Mouse (Mus musculus): ENCODE data around the gene Zc3h14. TPM values are rescaled to one million over a fixed set of nuclear protein-coding genes. Genes with fewer than 3 reads are reported as not detected.

The Zc3h14 gene
- polyA plus RNA-seq, 1 experiment, result 29.6 TPM

DNA sequence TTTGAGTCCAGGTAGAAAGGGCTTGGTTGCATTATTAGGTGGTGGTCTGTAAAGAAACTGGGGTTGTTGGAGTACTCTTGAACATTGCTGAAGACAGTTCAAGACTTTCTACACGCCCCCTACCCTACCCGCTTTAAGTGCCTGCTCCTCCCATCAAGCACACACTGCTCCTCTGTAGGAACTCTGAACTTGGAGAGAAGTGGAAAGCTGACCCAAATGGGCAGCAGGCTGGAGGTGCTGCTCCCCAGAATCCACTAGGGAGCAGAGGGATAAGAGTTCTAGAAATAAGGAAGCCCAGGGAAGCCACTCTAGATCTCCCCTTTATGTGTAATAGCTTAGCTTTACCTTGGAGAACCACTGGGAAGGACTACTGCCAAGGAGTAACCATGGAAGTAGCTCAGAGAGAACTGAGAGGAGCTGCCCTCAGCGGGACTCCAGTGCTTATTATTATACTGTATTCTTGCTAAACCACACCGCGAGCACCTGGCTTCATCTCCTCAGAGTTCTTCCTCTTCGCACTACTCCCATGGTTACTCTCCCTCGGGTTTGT is 8.9 kb upstream of the Zc3h14 start:
- Histone ChIP-seq H3K79me2 (ENCODE audit: control insufficient read depth, insufficient read depth) (peaks cover 45% of the 10 kb centered on the region), H3K27me3 (ENCODE audit: control insufficient read depth, insufficient read depth, insufficient read length) (no peaks in the 10 kb centered on the region), H3K36me3 (ENCODE audit: control insufficient read depth, insufficient read depth) (peaks cover 9% of the 10 kb centered on the region), H3ac (ENCODE audit: control insufficient read depth, insufficient read length, low read depth) (peak overlapping the region; percentile 10), H3K79me3 (ENCODE audit: low read depth) (peaks cover 37% of the 10 kb centered on the region), H3K4me3 (ENCODE audit: insufficient read depth, poor library complexity, severe bottlenecking) (peak overlapping the region; percentile 74)
- TF ChIP-seq MAX (IDR thresholded peaks at IDR 0.05) (no peak), CEBPB (IDR thresholded peaks at IDR 0.05; ENCODE audit: low read depth) (no peak), CTCF (IDR thresholded peaks at IDR 0.05; ENCODE audit: control insufficient read depth, insufficient read depth, insufficient read length) (no peak), FOSL1 (IDR thresholded peaks at IDR 0.05; ENCODE audit: insufficient read depth, low read length, poor library complexity, severe bottlenecking) (no peak), MYOG (IDR thresholded peaks at IDR 0.05; ENCODE audit: control insufficient read depth, extremely low read depth, insufficient read length) (no peak), MYOD1 (IDR thresholded peaks at IDR 0.05; ENCODE audit: control insufficient read depth, insufficient read length, low read depth) (no peak), USF1 (IDR thresholded peaks at IDR 0.05; ENCODE audit: low read depth) (no peak)

DNA sequence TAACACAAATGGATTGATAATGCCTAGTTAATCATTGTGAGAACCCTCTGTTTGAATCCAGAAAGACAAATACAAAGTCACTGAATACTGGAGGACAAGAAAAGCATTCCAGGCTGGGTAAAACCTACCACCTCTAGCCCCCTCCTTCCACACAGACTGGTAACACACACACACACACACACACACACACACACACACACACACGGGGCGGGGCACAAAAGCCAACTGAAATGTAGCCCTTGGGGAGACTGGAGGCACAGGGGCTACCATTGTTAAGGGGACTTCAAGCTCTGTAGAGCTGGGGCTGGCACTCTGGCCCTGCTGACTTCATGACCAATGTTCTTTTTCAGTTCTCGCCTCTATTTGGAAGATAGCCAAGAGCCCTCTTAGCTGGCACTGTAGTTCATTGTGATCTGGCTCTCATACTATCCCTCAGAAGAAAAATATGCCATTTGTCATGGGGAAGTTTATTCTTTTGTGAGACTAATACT is 5.7 kb upstream of the Zc3h14 start:
- Histone ChIP-seq H3K4me3 (ENCODE audit: insufficient read depth, poor library complexity, severe bottlenecking) (no peak overlapping the region), H3K36me3 (ENCODE audit: control insufficient read depth, insufficient read depth) (no peaks in the 10 kb centered on the region), H3K79me2 (ENCODE audit: control insufficient read depth, insufficient read depth) (peaks cover 13% of the 10 kb centered on the region), H3ac (ENCODE audit: control insufficient read depth, insufficient read length, low read depth) (no peak overlapping the region), H3K79me3 (ENCODE audit: low read depth) (peaks cover 11% of the 10 kb centered on the region), H3K27me3 (ENCODE audit: control insufficient read depth, insufficient read depth, insufficient read length) (no peaks in the 10 kb centered on the region)
- TF ChIP-seq CEBPB (IDR thresholded peaks at IDR 0.05; ENCODE audit: low read depth) (no peak), MYOD1 (IDR thresholded peaks at IDR 0.05; ENCODE audit: control insufficient read depth, insufficient read length, low read depth) (no peak), CTCF (IDR thresholded peaks at IDR 0.05; ENCODE audit: control insufficient read depth, insufficient read depth, insufficient read length) (no peak), USF1 (IDR thresholded peaks at IDR 0.05; ENCODE audit: low read depth) (no peak), MAX (IDR thresholded peaks at IDR 0.05) (no peak), FOSL1 (IDR thresholded peaks at IDR 0.05; ENCODE audit: insufficient read depth, low read length, poor library complexity, severe bottlenecking) (no peak), MYOG (IDR thresholded peaks at IDR 0.05; ENCODE audit: control insufficient read depth, extremely low read depth, insufficient read length) (no peak)

DNA sequence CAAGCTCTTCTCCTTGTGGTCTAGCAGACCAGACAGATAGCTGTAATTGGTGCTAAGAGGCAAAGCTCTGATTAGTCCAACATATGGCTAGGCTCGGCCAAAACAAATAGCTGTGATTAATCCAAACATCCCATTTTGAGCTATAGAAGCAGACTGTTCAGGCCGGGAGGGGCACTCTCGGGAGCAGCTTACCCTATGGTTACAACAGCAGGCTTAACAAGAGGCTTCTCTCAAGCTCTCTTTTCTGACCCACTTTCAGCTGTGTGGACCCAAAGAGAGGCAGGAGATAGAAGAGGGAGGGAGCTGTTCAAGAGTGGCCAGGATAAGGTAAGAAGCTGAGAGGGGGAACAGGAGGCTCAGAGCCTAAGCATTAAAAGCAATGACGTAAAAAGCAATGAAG is 1.1 kb upstream of the Zc3h14 start:
- peaks cover 34% of the 10 kb centered on the region for H3K79me3 ChIP-seq (ENCODE audit: low read depth)
- H3ac ChIP-seq (ENCODE audit: control insufficient read depth, insufficient read length, low read depth), result no peak overlapping the region
- no peak overlapping the region for H3K4me3 ChIP-seq (ENCODE audit: insufficient read depth, poor library complexity, severe bottlenecking)

DNA sequence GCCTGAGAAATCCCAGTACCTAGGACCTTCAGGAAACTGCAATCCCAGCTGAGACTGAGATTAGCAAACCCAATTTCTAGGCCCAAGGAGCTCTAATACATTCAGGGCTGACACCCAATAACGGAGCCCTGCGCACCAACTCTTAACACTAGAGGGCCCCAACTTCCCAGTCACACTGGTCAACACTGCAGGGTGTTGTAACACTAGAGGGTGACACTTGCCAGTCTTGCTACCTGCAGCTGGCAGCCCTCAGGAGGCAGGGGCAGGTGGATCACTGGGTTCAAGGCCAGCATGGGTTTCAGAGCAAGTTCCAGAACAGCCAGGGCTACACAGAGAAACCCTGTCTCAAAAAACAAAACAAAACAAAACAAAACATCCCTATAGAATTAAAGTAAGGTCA is 633 bp upstream of the Zc3h14 start:
- Histone ChIP-seq H3ac (ENCODE audit: control insufficient read depth, insufficient read length, low read depth) (no peak overlapping the region), H3K36me3 (ENCODE audit: control insufficient read depth, insufficient read depth) (peaks cover 8% of the 10 kb centered on the region), H3K79me2 (ENCODE audit: control insufficient read depth, insufficient read depth) (peaks cover 42% of the 10 kb centered on the region), H3K27me3 (ENCODE audit: control insufficient read depth, insufficient read depth, insufficient read length) (no peaks in the 10 kb centered on the region), H3K4me3 (ENCODE audit: insufficient read depth, poor library complexity, severe bottlenecking) (no peak overlapping the region), H3K79me3 (ENCODE audit: low read depth) (peaks cover 39% of the 10 kb centered on the region)
- TF ChIP-seq CTCF (IDR thresholded peaks at IDR 0.05; ENCODE audit: control insufficient read depth, insufficient read depth, insufficient read length), result peak; percentile 85
- TF ChIP-seq FOSL1 (IDR thresholded peaks at IDR 0.05; ENCODE audit: insufficient read depth, low read length, poor library complexity, severe bottlenecking), result no peak

More for the DNA sequence above, 1.1 kb upstream of the Zc3h14 start:
- TF ChIP-seq MYOG (IDR thresholded peaks at IDR 0.05; ENCODE audit: control insufficient read depth, extremely low read depth, insufficient read length) (no peak), CTCF (IDR thresholded peaks at IDR 0.05; ENCODE audit: control insufficient read depth, insufficient read depth, insufficient read length) (no peak), CEBPB (IDR thresholded peaks at IDR 0.05; ENCODE audit: low read depth) (no peak), USF1 (IDR thresholded peaks at IDR 0.05; ENCODE audit: low read depth) (no peak), FOSL1 (IDR thresholded peaks at IDR 0.05; ENCODE audit: insufficient read depth, low read length, poor library complexity, severe bottlenecking) (no peak), MAX (IDR thresholded peaks at IDR 0.05) (no peak), MYOD1 (IDR thresholded peaks at IDR 0.05; ENCODE audit: control insufficient read depth, insufficient read length, low read depth) (no peak)
- no peaks in the 10 kb centered on the region for H3K27me3 ChIP-seq (ENCODE audit: control insufficient read depth, insufficient read depth, insufficient read length)
- H3K79me2 ChIP-seq (ENCODE audit: control insufficient read depth, insufficient read depth), result peaks cover 37% of the 10 kb centered on the region
- H3K36me3 ChIP-seq (ENCODE audit: control insufficient read depth, insufficient read depth), result peaks cover 8% of the 10 kb centered on the region

DNA sequence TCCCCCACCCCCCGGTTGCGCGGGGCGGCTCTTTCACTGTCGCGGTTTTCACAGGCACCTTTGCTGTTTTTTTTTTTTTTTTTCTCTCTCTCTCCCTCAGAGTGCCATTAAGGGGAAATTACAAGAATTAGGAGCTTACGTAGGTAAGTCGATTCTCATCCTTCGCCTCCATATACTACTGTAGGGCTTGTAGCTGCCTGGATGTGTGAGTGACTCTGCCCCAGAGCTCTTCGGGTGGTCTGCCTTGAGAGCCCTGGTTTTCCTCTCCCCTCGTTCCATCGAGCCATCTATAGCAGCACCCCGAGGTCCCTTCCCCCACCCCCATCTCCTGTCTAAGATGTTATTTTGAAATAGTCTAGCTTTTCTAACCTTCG is 603 bp downstream of the Zc3h14 start:
- H3K79me2 ChIP-seq (ENCODE audit: control insufficient read depth, insufficient read depth), result peaks cover 54% of the 10 kb centered on the region
- peaks cover 12% of the 10 kb centered on the region for H3K36me3 ChIP-seq (ENCODE audit: control insufficient read depth, insufficient read depth)
- peaks cover 50% of the 10 kb centered on the region for H3K79me3 ChIP-seq (ENCODE audit: low read depth)
- H3K4me3 ChIP-seq (ENCODE audit: insufficient read depth, poor library complexity, severe bottlenecking), result peak overlapping the region; percentile 60
- H3K27me3 ChIP-seq (ENCODE audit: control insufficient read depth, insufficient read depth, insufficient read length), result no peaks in the 10 kb centered on the region
- TF ChIP-seq CTCF (IDR thresholded peaks at IDR 0.05; ENCODE audit: control insufficient read depth, insufficient read depth, insufficient read length), result no peak
- TF ChIP-seq USF1 (IDR thresholded peaks at IDR 0.05; ENCODE audit: low read depth), result no peak
- TF ChIP-seq MYOG (IDR thresholded peaks at IDR 0.05; ENCODE audit: control insufficient read depth, extremely low read depth, insufficient read length), result no peak
- no peak for TF ChIP-seq FOSL1 (IDR thresholded peaks at IDR 0.05; ENCODE audit: insufficient read depth, low read length, poor library complexity, severe bottlenecking)
- no peak for TF ChIP-seq MYOD1 (IDR thresholded peaks at IDR 0.05; ENCODE audit: control insufficient read depth, insufficient read length, low read depth)
- TF ChIP-seq CEBPB (IDR thresholded peaks at IDR 0.05; ENCODE audit: low read depth), result no peak
- TF ChIP-seq MAX (IDR thresholded peaks at IDR 0.05), result no peak
- H3ac ChIP-seq (ENCODE audit: control insufficient read depth, insufficient read length, low read depth), result peak overlapping the region; percentile 77

DNA sequence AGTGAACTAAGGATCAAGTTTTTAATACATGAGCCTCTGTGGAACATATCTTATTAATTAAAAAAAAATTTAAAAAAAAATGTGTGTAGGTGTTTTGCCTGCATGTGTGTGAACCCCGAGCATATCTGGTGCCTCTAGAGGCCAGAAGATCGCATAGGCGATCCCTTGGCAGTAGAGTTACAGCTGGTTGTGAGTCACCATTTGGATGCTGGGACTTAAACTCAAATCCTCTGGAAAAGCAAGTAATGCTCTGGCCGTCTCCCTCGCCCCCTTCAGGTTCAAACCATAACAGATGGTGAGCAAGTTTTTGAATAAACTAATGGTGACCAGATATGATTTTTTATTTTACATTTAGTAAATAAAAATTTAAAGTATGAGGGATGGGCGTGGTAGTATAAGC is 10.9 kb downstream of the Zc3h14 start:
- peaks cover 94% of the 10 kb centered on the region for H3K36me3 ChIP-seq (ENCODE audit: control insufficient read depth, insufficient read depth)
- no peak for TF ChIP-seq MAX (IDR thresholded peaks at IDR 0.05)
- no peak for TF ChIP-seq MYOD1 (IDR thresholded peaks at IDR 0.05; ENCODE audit: control insufficient read depth, insufficient read length, low read depth)
- no peak for TF ChIP-seq FOSL1 (IDR thresholded peaks at IDR 0.05; ENCODE audit: insufficient read depth, low read length, poor library complexity, severe bottlenecking)
- TF ChIP-seq USF1 (IDR thresholded peaks at IDR 0.05; ENCODE audit: low read depth), result no peak
- no peak for TF ChIP-seq MYOG (IDR thresholded peaks at IDR 0.05; ENCODE audit: control insufficient read depth, extremely low read depth, insufficient read length)
- no peak for TF ChIP-seq CEBPB (IDR thresholded peaks at IDR 0.05; ENCODE audit: low read depth)
- TF ChIP-seq CTCF (IDR thresholded peaks at IDR 0.05; ENCODE audit: control insufficient read depth, insufficient read depth, insufficient read length), result no peak
- no peak overlapping the region for H3K4me3 ChIP-seq (ENCODE audit: insufficient read depth, poor library complexity, severe bottlenecking)
- H3K79me2 ChIP-seq (ENCODE audit: control insufficient read depth, insufficient read depth), result peaks cover 42% of the 10 kb centered on the region
- H3K79me3 ChIP-seq (ENCODE audit: low read depth), result peaks cover 26% of the 10 kb centered on the region
- no peaks in the 10 kb centered on the region for H3K27me3 ChIP-seq (ENCODE audit: control insufficient read depth, insufficient read depth, insufficient read length)
- H3ac ChIP-seq (ENCODE audit: control insufficient read depth, insufficient read length, low read depth), result no peak overlapping the region

Measured in C2C12 (cell line).